Mouse (Mus musculus) brain, adult 2 months (tissue): ENCODE measurements around the gene Ankrd44.
A peak's percentile ranks its signal among the peaks of the same experiment; 100 is the strongest.

Experiments used
- DNase-seq: peaks from one replicate; pipeline ENCODE4 v3.0.0; 2011; ENCODE audit warnings: low read depth, low spot score

Gene Ankrd44

GRCm38 (mm10) chr1:54922707-54923106, 3.5 kb downstream of the Ankrd44 start:
- DNase-seq = peak; percentile 95

- no peak for DNase-seq
Observed at GRCm38 (mm10) chr1:54922025-54922574, 4.1 kb downstream of the Ankrd44 start.

GRCm38 (mm10) chr1:54920132-54920531, 6.1 kb downstream of the Ankrd44 start:
- no peak for DNase-seq

GRCm38 (mm10) chr1:54916456-54916855, 9.7 kb downstream of the Ankrd44 start:
- no peak for DNase-seq

- no peak for DNase-seq
Observed at GRCm38 (mm10) chr1:54914387-54914786, 11.8 kb downstream of the Ankrd44 start.

GRCm38 (mm10) chr1:54913379-54913873, 12.8 kb downstream of the Ankrd44 start:
- no peak for DNase-seq

GRCm38 (mm10) chr1:54913063-54913335, 13.2 kb downstream of the Ankrd44 start:
- no peak for DNase-seq

- peak; percentile 24 for DNase-seq
Observed at GRCm38 (mm10) chr1:54912290-54913062, 13.7 kb downstream of the Ankrd44 start.

GRCm38 (mm10) chr1:54911256-54911610, 15.0 kb downstream of the Ankrd44 start:
- no peak for DNase-seq

- no peak for DNase-seq
Observed at GRCm38 (mm10) chr1:54910489-54911255, 15.5 kb downstream of the Ankrd44 start.

GRCm38 (mm10) chr1:54908786-54909185, 17.4 kb downstream of the Ankrd44 start:
- DNase-seq = no peak

GRCm38 (mm10) chr1:54907066-54907639, 19.0 kb downstream of the Ankrd44 start:
- DNase-seq = no peak

- peak; percentile 33 for DNase-seq
Observed at GRCm38 (mm10) chr1:54906322-54906721, 19.9 kb downstream of the Ankrd44 start.

GRCm38 (mm10) chr1:54905632-54906031, 20.6 kb downstream of the Ankrd44 start:
- DNase-seq = no peak

GRCm38 (mm10) chr1:54904165-54904564, 22.0 kb downstream of the Ankrd44 start:
- no peak for DNase-seq

GRCm38 (mm10) chr1:54902689-54903246, 23.4 kb downstream of the Ankrd44 start:
- peak; percentile 15 for DNase-seq

GRCm38 (mm10) chr1:54901084-54901483, 25.1 kb downstream of the Ankrd44 start:
- DNase-seq = no peak

- DNase-seq = no peak
Observed at GRCm38 (mm10) chr1:54899247-54899646, 26.9 kb downstream of the Ankrd44 start.

GRCm38 (mm10) chr1:54898656-54899084, 27.5 kb downstream of the Ankrd44 start:
- DNase-seq = peak; percentile 91

GRCm38 (mm10) chr1:54897726-54898125, 28.5 kb downstream of the Ankrd44 start:
- no peak for DNase-seq

- DNase-seq = peak; percentile 84
Observed at GRCm38 (mm10) chr1:54896109-54897085, 29.8 kb downstream of the Ankrd44 start.
